Mouse (Mus musculus) heart, embryonic 13.5 days (tissue): Measurements from ENCODE around the gene Gm21834. TPM values are rescaled to one million over a fixed set of nuclear protein-coding genes. Genes with fewer than 3 reads are reported as not detected.

ENCODE experiments used
- ATAC-seq: fragments of 200-750 bp; cut with Nextera tagmentation; 2 replicates; pipeline ENCODE4 v1.8.0; 2017; ENCODE audit warnings: moderate TSS enrichment; ENCODE audit not compliant: insufficient number of reproducible peaks, low FRiP score, low TSS enrichment; ENCODE audit errors: extremely low read depth
- H3K27ac ChIP-seq: fragments of 300-500 bp; sonication (generic); replicated peaks from 2 replicates; pipeline ENCODE4 v1.5.1; 2015; ENCODE audit warnings: moderate library complexity, mild to moderate bottlenecking, inconsistent platforms
- H3K27me3 ChIP-seq: fragments of 300-500 bp; sonication (generic); replicated peaks from 2 replicates; pipeline ENCODE4 v1.6.1; 2015; ENCODE audit warnings: mild to moderate bottlenecking, inconsistent platforms
- H3K36me3 ChIP-seq: fragments of 300-500 bp; sonication (generic); 2 replicates; pipeline ENCODE4 v1.6.1; 2015; ENCODE audit warnings: mild to moderate bottlenecking, inconsistent platforms
- H3K4me1 ChIP-seq: fragments of 300-500 bp; sonication (generic); 2 replicates; pipeline ENCODE4 v1.6.1; 2015; ENCODE audit warnings: inconsistent platforms
- H3K4me2 ChIP-seq: fragments of 300-500 bp; sonication (generic); 2 replicates; pipeline ENCODE4 v1.6.1; 2015; ENCODE audit warnings: inconsistent platforms, mild to moderate bottlenecking, moderate library complexity
- H3K4me3 ChIP-seq: fragments of 300-500 bp; sonication (generic); 2 replicates; pipeline ENCODE4 v1.5.1; 2015; ENCODE audit warnings: moderate library complexity, mild to moderate bottlenecking, inconsistent platforms
- H3K9ac ChIP-seq: fragments of 300-500 bp; sonication (generic); 2 replicates; pipeline ENCODE4 v1.6.1; 2015; ENCODE audit warnings: inconsistent platforms, mild to moderate bottlenecking, moderate library complexity
- H3K9me3 ChIP-seq: fragments of 300-500 bp; sonication (generic); 2 replicates; pipeline ENCODE4 v1.6.1; 2016; ENCODE audit warnings: inconsistent platforms
- WGBS: fragments of 180-500 bp; shearing (Covaris S2); methylation state at CpG from one replicate; pipeline ENCODE4 v1.1.7; 2015; ENCODE audit warnings: mixed read lengths; 5-methylcytosine and 5-hydroxymethylcytosine counted together
- polyA plus RNA-seq: library from polyadenylated mRNA; unstranded; fragments of >200 nt; fragmentation: Nextera tagmentation; extraction: Ambion mirVana; gene quantifications from 2 replicates; pipeline ENCODE4 v1.2.1, GENCODE M21; 2015

Gm21834 gene
- polyA plus RNA-seq = not detected in 2 replicates

- H3K4me3 ChIP-seq = no peak within 1 kb of the TSS
- no peaks in the 10 kb centered on the region for H3K4me1 ChIP-seq
- H3K27ac ChIP-seq = no peak within 1 kb of the TSS
- H3K36me3 ChIP-seq = no peaks in the 10 kb centered on the region
- no peak for ATAC-seq
- H3K27me3 ChIP-seq = no peaks in the 10 kb centered on the region
- H3K9me3 ChIP-seq = peaks cover 15% of the 10 kb centered on the region
- 67% methylated on average over 5 of the region's 5 CpGs for WGBS
- no peak within 1 kb of the TSS for H3K4me2 ChIP-seq
- no peak within 1 kb of the TSS for H3K9ac ChIP-seq
These were observed at the start of gene Gm21834 for GRCm38 (mm10) chr17:57742119-57742518. Gm21834 (minus strand) TSS chr17:57742219.

GRCm38 (mm10) chr17:57788161-57788799 is 46.3 kb upstream of the Gm21834 start:
- Histone ChIP-seq H3K27me3 (no peaks in the 10 kb centered on the region), H3K9ac (no peak overlapping the region), H3K9me3 (peaks cover 5% of the 10 kb centered on the region; the same call in 1 of the 2 replicates), H3K36me3 (no peaks in the 10 kb centered on the region), H3K4me2 (no peak overlapping the region), H3K27ac (no peak overlapping the region), H3K4me1 (no peaks in the 10 kb centered on the region), H3K4me3 (no peak overlapping the region)
- ATAC-seq = no peak
- 88% methylated on average over 1 of the region's 1 CpGs for WGBS

GRCm38 (mm10) chr17:57770904-57771303 is 28.9 kb upstream of the Gm21834 start:
- H3K9ac ChIP-seq = no peak overlapping the region
- H3K4me3 ChIP-seq = no peak overlapping the region
- WGBS = 10% methylated on average over 4 of the region's 4 CpGs
- no peak overlapping the region for H3K27ac ChIP-seq
- no peaks in the 10 kb centered on the region; the same call in 1 of the 2 replicates for H3K27me3 ChIP-seq
- no peaks in the 10 kb centered on the region for H3K4me1 ChIP-seq
- no peaks in the 10 kb centered on the region for H3K36me3 ChIP-seq
- no peak overlapping the region for H3K4me2 ChIP-seq
- ATAC-seq = no peak
- no peaks in the 10 kb centered on the region for H3K9me3 ChIP-seq

GRCm38 (mm10) chr17:57768622-57769610 is 26.9 kb upstream of the Gm21834 start, which contains the start of gene Cntnap5c:
Cntnap5c (plus strand) TSS chr17:57769570.
- Histone ChIP-seq H3K27me3 (no peaks in the 10 kb centered on the region; the same call in 1 of the 2 replicates), H3K9ac (no peak within 1 kb of the TSS), H3K4me3 (no peak within 1 kb of the TSS), H3K4me1 (no peaks in the 10 kb centered on the region), H3K27ac (no peak within 1 kb of the TSS), H3K9me3 (no peaks in the 10 kb centered on the region), H3K4me2 (no peak within 1 kb of the TSS), H3K36me3 (no peaks in the 10 kb centered on the region)
- no peak for ATAC-seq
- whole genome bisulfite sequencing = 20% methylated on average over 26 of the region's 26 CpGs

GRCm38 (mm10) chr17:57767306-57767705 is 25.3 kb upstream of the Gm21834 start:
- Histone ChIP-seq H3K4me1 (no peaks in the 10 kb centered on the region), H3K9ac (no peak overlapping the region), H3K4me2 (no peak overlapping the region), H3K27me3 (no peaks in the 10 kb centered on the region; the same call in 1 of the 2 replicates), H3K36me3 (no peaks in the 10 kb centered on the region), H3K27ac (no peak overlapping the region), H3K9me3 (no peaks in the 10 kb centered on the region), H3K4me3 (no peak overlapping the region)
- ATAC-seq = no peak

GRCm38 (mm10) chr17:57758033-57758432 is 16.0 kb upstream of the Gm21834 start:
- no peak overlapping the region for H3K9ac ChIP-seq
- no peaks in the 10 kb centered on the region; the same call in 1 of the 2 replicates for H3K9me3 ChIP-seq
- no peak overlapping the region for H3K27ac ChIP-seq
- 34% methylated on average over 1 of the region's 1 CpGs for WGBS
- no peak for ATAC-seq
- no peak overlapping the region for H3K4me3 ChIP-seq
- no peaks in the 10 kb centered on the region for H3K27me3 ChIP-seq
- H3K36me3 ChIP-seq = no peaks in the 10 kb centered on the region
- H3K4me1 ChIP-seq = no peaks in the 10 kb centered on the region
- no peak overlapping the region for H3K4me2 ChIP-seq

- H3K9me3 ChIP-seq = peaks cover 18% of the 10 kb centered on the region
- no peaks in the 10 kb centered on the region for H3K4me1 ChIP-seq
- H3K4me3 ChIP-seq = no peak overlapping the region
- no peaks in the 10 kb centered on the region for H3K36me3 ChIP-seq
- H3K27ac ChIP-seq = no peak overlapping the region
- H3K9ac ChIP-seq = no peak overlapping the region
- H3K27me3 ChIP-seq = no peaks in the 10 kb centered on the region
- ATAC-seq = no peak
- WGBS = 59% methylated on average over 3 of the region's 3 CpGs
- no peak overlapping the region for H3K4me2 ChIP-seq
These were observed 47.2 kb downstream of the Gm21834 start for GRCm38 (mm10) chr17:57694791-57695190.

Other genes with a start within 250 kb of the Gm21834 start
- not detected in 2 replicates for gene Vmn2r120, start 196.7 kb downstream of the Gm21834 start, polyA plus RNA-seq
- not detected in 2 replicates for gene Cntnap5c, start 27.4 kb upstream of the Gm21834 start, polyA plus RNA-seq